Mouse (Mus musculus): ENCODE data around the gene Aldh1a7. TPM values are rescaled to one million over a fixed set of nuclear protein-coding genes. Genes with fewer than 3 reads are reported as not detected.

Gene Aldh1a7
- total RNA-seq (2014; fragmentation: Nextera tagmentation) = 35.7 and 41.4 TPM in 2 replicates
- total RNA-seq (2017) = 48.1 and 52.1 TPM in 2 replicates

GRCm38 (mm10) chr19:20727381-20727780 is at the start of gene Aldh1a7:
Gene Aldh1a7, minus strand, starts transcription at chr19:20727562.
- ATAC-seq (replicated peaks; ENCODE audit: low FRiP score, low TSS enrichment, poor library complexity, severe bottlenecking) = peak; percentile 100

GRCm38 (mm10) chr19:20775681-20776080 is 48.3 kb upstream of the Aldh1a7 start:
- no peak for ATAC-seq (replicated peaks; ENCODE audit: low FRiP score, low TSS enrichment, poor library complexity, severe bottlenecking)

GRCm38 (mm10) chr19:20773941-20774340 is 46.6 kb upstream of the Aldh1a7 start:
- no peak for ATAC-seq (replicated peaks; ENCODE audit: low FRiP score, low TSS enrichment, poor library complexity, severe bottlenecking)

- ATAC-seq (replicated peaks; ENCODE audit: low FRiP score, low TSS enrichment, poor library complexity, severe bottlenecking) = 0 out of 2 replicates have a peak, but pooled peaks have one; percentile 46
Observed at GRCm38 (mm10) chr19:20764214-20764613, 36.9 kb upstream of the Aldh1a7 start.

GRCm38 (mm10) chr19:20761675-20762426 is 34.5 kb upstream of the Aldh1a7 start:
- ATAC-seq (replicated peaks; ENCODE audit: low FRiP score, low TSS enrichment, poor library complexity, severe bottlenecking) = peak; percentile 98

- peak; percentile 58 for ATAC-seq (replicated peaks; ENCODE audit: low FRiP score, low TSS enrichment, poor library complexity, severe bottlenecking)
Observed at GRCm38 (mm10) chr19:20761119-20761518, 33.8 kb upstream of the Aldh1a7 start.

GRCm38 (mm10) chr19:20744630-20745029 is 17.3 kb upstream of the Aldh1a7 start:
- ATAC-seq (replicated peaks; ENCODE audit: low FRiP score, low TSS enrichment, poor library complexity, severe bottlenecking) = no peak

GRCm38 (mm10) chr19:20728278-20728677 is 916 bp upstream of the Aldh1a7 start:
- no peak for ATAC-seq (replicated peaks; ENCODE audit: low FRiP score, low TSS enrichment, poor library complexity, severe bottlenecking)

GRCm38 (mm10) chr19:20722913-20723312 is 4.4 kb downstream of the Aldh1a7 start:
- no peak for ATAC-seq (replicated peaks; ENCODE audit: low FRiP score, low TSS enrichment, poor library complexity, severe bottlenecking)

- ATAC-seq (replicated peaks; ENCODE audit: low FRiP score, low TSS enrichment, poor library complexity, severe bottlenecking) = no peak
Observed at GRCm38 (mm10) chr19:20720298-20720697, 7.1 kb downstream of the Aldh1a7 start.

GRCm38 (mm10) chr19:20715617-20716016 is 11.7 kb downstream of the Aldh1a7 start:
- ATAC-seq (replicated peaks; ENCODE audit: low FRiP score, low TSS enrichment, poor library complexity, severe bottlenecking) = no peak

GRCm38 (mm10) chr19:20715093-20715492 is 12.3 kb downstream of the Aldh1a7 start:
- ATAC-seq (replicated peaks; ENCODE audit: low FRiP score, low TSS enrichment, poor library complexity, severe bottlenecking) = no peak

- ATAC-seq (replicated peaks; ENCODE audit: low FRiP score, low TSS enrichment, poor library complexity, severe bottlenecking) = no peak
Observed at GRCm38 (mm10) chr19:20714543-20714942, 12.8 kb downstream of the Aldh1a7 start.

GRCm38 (mm10) chr19:20707159-20707558 is 20.2 kb downstream of the Aldh1a7 start:
- ATAC-seq (replicated peaks; ENCODE audit: low FRiP score, low TSS enrichment, poor library complexity, severe bottlenecking) = no peak

- no peak for ATAC-seq (replicated peaks; ENCODE audit: low FRiP score, low TSS enrichment, poor library complexity, severe bottlenecking)
Observed at GRCm38 (mm10) chr19:20706747-20707146, 20.6 kb downstream of the Aldh1a7 start.

GRCm38 (mm10) chr19:20702074-20702473 is 25.3 kb downstream of the Aldh1a7 start:
- ATAC-seq (replicated peaks; ENCODE audit: low FRiP score, low TSS enrichment, poor library complexity, severe bottlenecking) = no peak

- no peak for ATAC-seq (replicated peaks; ENCODE audit: low FRiP score, low TSS enrichment, poor library complexity, severe bottlenecking)
Observed at GRCm38 (mm10) chr19:20677697-20678355, 49.5 kb downstream of the Aldh1a7 start.

GRCm38 (mm10) chr19:20654141-20654873 is 73.1 kb downstream of the Aldh1a7 start:
- ATAC-seq (replicated peaks; ENCODE audit: low FRiP score, low TSS enrichment, poor library complexity, severe bottlenecking) = no peak

- ATAC-seq (replicated peaks; ENCODE audit: low FRiP score, low TSS enrichment, poor library complexity, severe bottlenecking) = no peak
Observed at GRCm38 (mm10) chr19:20653082-20653676, 74.2 kb downstream of the Aldh1a7 start.

- ATAC-seq (replicated peaks; ENCODE audit: low FRiP score, low TSS enrichment, poor library complexity, severe bottlenecking) = no peak
Observed at GRCm38 (mm10) chr19:20650008-20650407, 77.4 kb downstream of the Aldh1a7 start.

Data from megakaryocyte-erythroid progenitor cell, adult 5-6 weeks (primary cell).